Mouse (Mus musculus): ENCODE measurements around the gene Dbp. TPM values are rescaled to one million over a fixed set of nuclear protein-coding genes. Genes with fewer than 3 reads are reported as not detected.
"Not testable (repeated sequence)": the region's sequence is repeated elsewhere in the genome, so short reads cannot be mapped to it uniquely, and the experiment has no call there.

Gene Dbp
- polyA plus RNA-seq (2016; fragmentation: Nextera tagmentation; extraction: Ambion mirVana), result 4.1 TPM in 2 replicates

- Histone ChIP-seq H3K27me3 (replicated peaks) (peaks cover 8% of the 10 kb centered on the region), H3K9me3 (no peaks in the 10 kb centered on the region), H3K4me2 (replicated peaks) (peak within 1 kb of the TSS; percentile 91), H3K27ac (peak within 1 kb of the TSS; percentile 42), H3K9ac (peak within 1 kb of the TSS; percentile 56), H3K4me3 (peak within 1 kb of the TSS; percentile 48), H3K4me1 (peaks cover 79% of the 10 kb centered on the region), H3K36me3 (0 out of 2 replicates have a peak, but pooled peaks cover under 1% of the 10 kb centered on the region)
- ATAC-seq (ENCODE audit: low FRiP score, low read depth), result peak; percentile 75
- WGBS, result under 1% methylated on average over 36 of the region's 36 CpGs
Measured at GRCm38 (mm10) chr7:45704730-45705442, at the start of gene Dbp. TSS of gene Dbp (plus strand) at chr7:45705088.

- WGBS, result 88% methylated on average over 11 of the region's 11 CpGs
- no peak for ATAC-seq (ENCODE audit: low FRiP score, low read depth)
- 0 out of 2 replicates have a peak, but pooled peaks cover 3% of the 10 kb centered on the region for H3K4me1 ChIP-seq
- no peaks in the 10 kb centered on the region for H3K36me3 ChIP-seq
- H3K27ac ChIP-seq, result no peak overlapping the region
- no peaks in the 10 kb centered on the region for H3K9me3 ChIP-seq
- no peaks in the 10 kb centered on the region for H3K27me3 ChIP-seq (replicated peaks)
- H3K4me2 ChIP-seq (replicated peaks), result no peak overlapping the region
- H3K4me3 ChIP-seq, result no peak overlapping the region
- no peak overlapping the region for H3K9ac ChIP-seq
Measured at GRCm38 (mm10) chr7:45660746-45661478, 44.0 kb upstream of the Dbp start.

GRCm38 (mm10) chr7:45661702-45662101, 43.2 kb upstream of the Dbp start:
- 88% methylated on average over 6 of the region's 6 CpGs for WGBS
- not testable (repeated sequence) for H3K9me3 ChIP-seq; H3K4me1 ChIP-seq; H3K36me3 ChIP-seq; H3K27me3 ChIP-seq (replicated peaks); H3K4me3 ChIP-seq; H3K27ac ChIP-seq; ATAC-seq (ENCODE audit: low FRiP score, low read depth); H3K4me2 ChIP-seq (replicated peaks); H3K9ac ChIP-seq

GRCm38 (mm10) chr7:45665303-45666138, 39.4 kb upstream of the Dbp start:
- H3K4me1 ChIP-seq, result 0 out of 2 replicates have a peak, but pooled peaks cover 3% of the 10 kb centered on the region
- WGBS, result 67% methylated on average over 13 of the region's 13 CpGs
- H3K9me3 ChIP-seq, result no peaks in the 10 kb centered on the region
- H3K4me2 ChIP-seq (replicated peaks), result no peak overlapping the region
- no peaks in the 10 kb centered on the region for H3K36me3 ChIP-seq
- ATAC-seq (ENCODE audit: low FRiP score, low read depth), result no peak
- no peaks in the 10 kb centered on the region for H3K27me3 ChIP-seq (replicated peaks)
- no peak overlapping the region for H3K27ac ChIP-seq
- H3K9ac ChIP-seq, result no peak overlapping the region
- H3K4me3 ChIP-seq, result no peak overlapping the region

GRCm38 (mm10) chr7:45666161-45666560, 38.7 kb upstream of the Dbp start, which contains the start of gene Fut2:
TSS of gene Fut2 (minus strand) at chr7:45666394.
- H3K27ac ChIP-seq, result no peak within 1 kb of the TSS
- no peak within 1 kb of the TSS for H3K4me2 ChIP-seq (replicated peaks)

GRCm38 (mm10) chr7:45667761-45668160, 37.1 kb upstream of the Dbp start:
- 76% methylated on average over 14 of the region's 14 CpGs for WGBS
- Histone ChIP-seq H3K4me3 (no peak overlapping the region), H3K27me3 (replicated peaks) (no peaks in the 10 kb centered on the region), H3K4me1 (0 out of 2 replicates have a peak, but pooled peaks cover 3% of the 10 kb centered on the region), H3K4me2 (replicated peaks) (no peak overlapping the region), H3K27ac (no peak overlapping the region), H3K9me3 (no peaks in the 10 kb centered on the region), H3K36me3 (no peaks in the 10 kb centered on the region), H3K9ac (no peak overlapping the region)
- ATAC-seq (ENCODE audit: low FRiP score, low read depth), result no peak

More at GRCm38 (mm10) chr7:45666161-45666560, 38.7 kb upstream of the Dbp start, which contains the start of gene Fut2:
- Histone ChIP-seq H3K36me3 (no peaks in the 10 kb centered on the region), H3K27me3 (replicated peaks) (no peaks in the 10 kb centered on the region), H3K4me1 (0 out of 2 replicates have a peak, but pooled peaks cover 3% of the 10 kb centered on the region), H3K9ac (no peak within 1 kb of the TSS), H3K9me3 (no peaks in the 10 kb centered on the region), H3K4me3 (no peak within 1 kb of the TSS)
- WGBS, result 86% methylated on average over 7 of the region's 7 CpGs
- ATAC-seq (ENCODE audit: low FRiP score, low read depth), result no peak

GRCm38 (mm10) chr7:45668921-45669320, 36.0 kb upstream of the Dbp start:
- ATAC-seq (ENCODE audit: low FRiP score, low read depth), result no peak
- no peaks in the 10 kb centered on the region for H3K36me3 ChIP-seq
- WGBS, result 95% methylated on average over 9 of the region's 9 CpGs
- 0 out of 2 replicates have a peak, but pooled peaks cover 3% of the 10 kb centered on the region for H3K4me1 ChIP-seq
- no peak overlapping the region for H3K4me2 ChIP-seq (replicated peaks)
- no peaks in the 10 kb centered on the region for H3K9me3 ChIP-seq
- no peak overlapping the region for H3K9ac ChIP-seq
- no peak overlapping the region for H3K4me3 ChIP-seq
- H3K27me3 ChIP-seq (replicated peaks), result no peaks in the 10 kb centered on the region; the same call in 1 of the 2 replicates
- no peak overlapping the region for H3K27ac ChIP-seq

- no peaks in the 10 kb centered on the region; the same call in 1 of the 2 replicates for H3K27me3 ChIP-seq (replicated peaks)
- no peak overlapping the region for H3K4me2 ChIP-seq (replicated peaks)
- no peak overlapping the region for H3K9ac ChIP-seq
- H3K36me3 ChIP-seq, result no peaks in the 10 kb centered on the region
- H3K4me1 ChIP-seq, result peaks cover 6% of the 10 kb centered on the region; the same call in 1 of the 2 replicates
- H3K4me3 ChIP-seq, result no peak overlapping the region
- no peaks in the 10 kb centered on the region for H3K9me3 ChIP-seq
- 70% methylated on average over 7 of the region's 7 CpGs for WGBS
- no peak overlapping the region for H3K27ac ChIP-seq
- ATAC-seq (ENCODE audit: low FRiP score, low read depth), result no peak
Measured at GRCm38 (mm10) chr7:45677627-45678295, 27.1 kb upstream of the Dbp start.

- no peak overlapping the region for H3K4me3 ChIP-seq
- H3K9ac ChIP-seq, result no peak overlapping the region
- no peaks in the 10 kb centered on the region for H3K9me3 ChIP-seq
- no peak overlapping the region for H3K27ac ChIP-seq
- 89% methylated on average over 14 of the region's 14 CpGs for WGBS
- peaks cover 6% of the 10 kb centered on the region; the same call in 1 of the 2 replicates for H3K4me1 ChIP-seq
- no peaks in the 10 kb centered on the region for H3K36me3 ChIP-seq
- H3K27me3 ChIP-seq (replicated peaks), result no peaks in the 10 kb centered on the region; the same call in 1 of the 2 replicates
- no peak overlapping the region for H3K4me2 ChIP-seq (replicated peaks)
- no peak for ATAC-seq (ENCODE audit: low FRiP score, low read depth)
Measured at GRCm38 (mm10) chr7:45678513-45678912, 26.4 kb upstream of the Dbp start.

GRCm38 (mm10) chr7:45679966-45680621, 24.8 kb upstream of the Dbp start:
- H3K27ac ChIP-seq, result no peak overlapping the region
- H3K36me3 ChIP-seq, result no peaks in the 10 kb centered on the region
- no peaks in the 10 kb centered on the region for H3K9me3 ChIP-seq
- H3K9ac ChIP-seq, result no peak overlapping the region
- peaks cover 6% of the 10 kb centered on the region; the same call in 1 of the 2 replicates for H3K4me1 ChIP-seq
- WGBS, result 76% methylated on average over 14 of the region's 14 CpGs
- H3K4me3 ChIP-seq, result no peak overlapping the region
- no peak for ATAC-seq (ENCODE audit: low FRiP score, low read depth)
- no peak overlapping the region for H3K4me2 ChIP-seq (replicated peaks)
- H3K27me3 ChIP-seq (replicated peaks), result no peaks in the 10 kb centered on the region
